Mouse (Mus musculus) activated CD4-positive, CD25-positive, alpha-beta regulatory T cell (primary cell): ENCODE data around the gene Il1f9. TPM values are rescaled to one million over a fixed set of nuclear protein-coding genes. Genes with fewer than 3 reads are reported as not detected.

ENCODE experiments used
- polyA plus RNA-seq, 2 experiments: library from polyadenylated mRNA; unstranded; fragments of 100-300 nt; shearing (Covaris generic); gene quantifications; one replicate each; pipeline ENCODE4 v1.2.1; 2017

Il1f9 gene
- under 1 TPM in 1 of 2 experiments, not detected in 1; 0.29 TPM for polyA plus RNA-seq

DNA sequence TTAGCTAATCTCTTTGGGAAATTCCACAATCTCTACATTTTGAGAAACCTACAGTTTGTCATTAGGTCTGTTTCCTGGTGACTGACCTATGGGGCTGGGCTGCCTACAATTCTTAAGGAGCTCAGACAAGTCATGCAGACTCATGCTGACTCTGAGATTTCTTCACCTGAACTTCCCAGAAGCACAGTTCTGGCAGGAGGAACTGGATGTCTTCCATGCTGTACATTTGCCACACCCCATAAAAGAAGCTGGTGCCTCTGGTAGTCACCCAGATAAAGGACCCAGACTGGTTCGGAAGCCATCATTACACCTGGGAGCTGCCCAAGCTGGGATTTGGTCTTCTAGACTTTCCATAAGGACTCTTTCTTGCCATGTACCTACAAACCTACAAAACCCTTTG is at the start of gene Il1f9:
Gene Il1f9 (plus strand): TSS at position 301 of the 400 bp plus-strand sequence.

DNA sequence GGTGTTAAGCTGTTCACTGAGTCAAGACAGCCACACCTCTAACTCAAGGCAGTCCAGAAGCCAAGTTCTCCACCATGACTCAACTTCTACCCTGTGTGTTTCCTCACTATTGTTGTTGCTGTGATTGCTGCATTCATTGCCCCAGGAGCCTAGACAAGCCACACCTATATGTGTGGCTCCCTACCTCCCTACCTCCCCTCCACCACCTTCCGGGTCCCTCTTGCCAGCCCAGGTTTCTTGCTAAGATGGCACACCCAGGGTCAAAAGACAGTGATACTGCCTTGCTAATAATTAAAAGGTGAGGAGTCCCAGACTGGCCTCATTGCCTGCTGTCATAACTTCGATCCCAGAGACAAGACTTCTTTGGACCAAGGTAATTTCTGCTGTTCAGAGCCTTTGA is 33.4 kb upstream of the Il1f9 start, which contains the start of gene Il1f8:
Gene Il1f8 (plus strand): TSS at position 301 of the 400 bp plus-strand sequence.

DNA sequence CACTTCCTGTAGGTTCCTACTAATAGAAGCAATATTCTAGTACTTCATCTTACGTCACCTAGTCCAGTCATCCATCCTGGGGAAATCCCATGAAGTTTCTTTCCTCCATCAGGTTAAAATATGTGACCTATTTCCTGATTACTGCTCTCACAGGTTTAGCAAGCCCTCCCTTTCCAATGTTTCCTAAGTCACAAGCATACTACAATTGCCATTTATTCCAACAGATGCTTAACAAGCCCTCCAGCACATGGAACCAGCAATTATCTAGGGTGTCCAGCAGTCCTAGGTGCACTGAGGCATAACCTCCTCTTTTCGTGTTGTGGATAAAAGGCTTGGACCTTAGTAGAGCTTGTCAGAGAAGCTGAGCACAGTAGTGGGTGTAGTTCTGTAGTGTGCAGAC is 28.8 kb downstream of the Il1f9 start, which contains the start of gene Il1f6:
Gene Il1f6 (plus strand): TSS at position 301 of the 400 bp plus-strand sequence.

Other genes with a start within 250 kb of the Il1f9 start
- gene Hnmt, start 137.1 kb upstream of the Il1f9 start, polyA plus RNA-seq: not detected
- not detected for gene Tbpl2, start 89.9 kb upstream of the Il1f9 start, polyA plus RNA-seq
- gene Il1f8, start 33.3 kb upstream of the Il1f9 start, polyA plus RNA-seq: not detected
- gene Il1f6, start 28.9 kb downstream of the Il1f9 start, polyA plus RNA-seq: not detected
- gene Il1f5, start 90.5 kb downstream of the Il1f9 start, polyA plus RNA-seq: not detected
- gene Il1f10, start 104.7 kb downstream of the Il1f9 start, polyA plus RNA-seq: not detected
- gene Il1rn, start 150.4 kb downstream of the Il1f9 start, polyA plus RNA-seq: 1 to 10 TPM; 1.8 to 2.4 TPM
- gene Psd4, start 181.1 kb downstream of the Il1f9 start, polyA plus RNA-seq: 100 to 1,000 TPM in 1 of 2 experiments, 10 to 100 TPM in 1; 64.7 to 137 TPM